19 mouse cellular contexts compared by ENCODE assay signal in the genomic region with DNA sequence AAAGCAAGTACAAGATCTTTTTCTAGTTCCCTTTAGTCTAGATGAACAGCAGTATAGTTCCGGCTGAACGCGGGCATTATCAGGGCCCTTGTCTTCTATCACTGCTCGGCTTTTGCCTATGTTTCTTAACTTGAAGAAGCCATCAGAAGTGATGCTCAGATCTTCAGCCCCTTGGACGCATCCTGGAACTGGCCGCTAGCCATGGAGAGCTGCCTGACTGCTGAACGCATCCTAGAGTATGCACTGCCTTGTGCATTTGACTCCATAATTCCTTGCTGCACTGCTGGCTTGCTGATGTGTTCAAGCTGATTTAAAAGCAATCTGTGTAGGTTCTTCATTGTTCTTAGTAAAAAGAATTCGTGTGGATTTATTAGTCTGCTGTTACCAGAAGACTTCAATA.
"Had no signal": no experiment of that assay in that cellular context is flagged by ENCODE, and none has a peak within 500 bp of the region (broad histone marks: within the 10 kb centered on the region; RNA-seq: fewer than 3 reads in every experiment).

No protein-coding gene starts in this region.

- H3K27me3 ChIP-seq: midbrain, embryonic 12.5 days; neural tube, embryonic 12.5 days; neural tube, embryonic 15.5 days had no signal

- H3K4me3 ChIP-seq: midbrain, embryonic 10.5 days; midbrain, embryonic 12.5 days; myocyte; neural tube, embryonic 12.5 days; neural tube, embryonic 15.5 days had no signal

- H3K4me1 ChIP-seq: midbrain, embryonic 12.5 days; neural tube, embryonic 12.5 days; neural tube, embryonic 15.5 days had no signal

- H3K9me3 ChIP-seq: midbrain, embryonic 10.5 days; midbrain, embryonic 12.5 days; neural tube, embryonic 12.5 days; neural tube, embryonic 15.5 days had no signal

- ATAC-seq: midbrain, embryonic 16.5 days had no signal

- H3K27ac ChIP-seq: midbrain, embryonic 10.5 days; midbrain, embryonic 12.5 days; neural tube, embryonic 12.5 days; neural tube, embryonic 15.5 days had no signal

- H3K4me2 ChIP-seq: lung, embryonic 14.5 days; midbrain, embryonic 12.5 days; neural tube, embryonic 12.5 days; neural tube, embryonic 15.5 days had no signal

- H3K36me3 ChIP-seq: midbrain, embryonic 10.5 days; midbrain, embryonic 12.5 days; neural tube, embryonic 12.5 days; neural tube, embryonic 15.5 days had no signal

- DNase-seq: lung, adult 18-20 months; lung, embryonic 14.5 days; lung, postnatal 10 days; lung, postnatal 4 days; midbrain, embryonic 14.5 days; retina, postnatal 1 day; right cerebral cortex, adult 18-20 months; right cerebral cortex, postnatal 25 days; right cerebral cortex, postnatal 4 days; spleen, adult 18-20 months; thymus, adult 18-20 months; thymus, postnatal 14 days; thymus, postnatal 36 days had no signal

- H3K9ac ChIP-seq: lung, embryonic 14.5 days; midbrain, embryonic 12.5 days; neural tube, embryonic 12.5 days; neural tube, embryonic 15.5 days had no signal
